Mouse (Mus musculus) bone marrow, adult 2 months (tissue): ENCODE data around the gene Morn3.

ENCODE experiments used
- CTCF ChIP-seq: fragments of 200-500 bp; IDR thresholded peaks from 2 replicates; pipeline ENCODE4 v1.5.1; 2011; ENCODE audit warnings: low read length, control low read depth; ENCODE audit not compliant: control insufficient read depth, insufficient read depth
- POLR2A ChIP-seq: fragments of 200-500 bp; IDR thresholded peaks from 2 replicates; pipeline ENCODE4 v1.6.1; 2011; ENCODE audit warnings: low read depth, mild to moderate bottlenecking, control low read depth, low read length, borderline replicate concordance; ENCODE audit not compliant: control insufficient read depth

GRCm38 (mm10) chr5:123023049-123023448 lies 23.8 kb downstream of the Morn3 start:
- TF ChIP-seq POLR2A (no peak), CTCF (no peak)
